Mouse (Mus musculus): ENCODE measurements at regions not wholly inside any gene's neighbourhood (a gene's known extent, or its start where the extent isn't known, plus 50 kb on each side); places are given as distances from the start of the nearest gene placed in this dataset.

GRCm38 (mm10) chr7:83078695-83079094 is 211.6 kb downstream of the Mex3b start:
- TF ChIP-seq POLR2A (IDR thresholded peaks at IDR 0.05; ENCODE audit: extremely low read depth, insufficient read depth, low read length) (no peak), CTCF (IDR thresholded peaks at IDR 0.05; ENCODE audit: low read depth, low read length) (no peak)

All from liver, adult 2 months (tissue).